Mouse (Mus musculus) brain, adult 2 months (tissue): ENCODE measurements around the gene Olfr906.

Experiments used
- DNase-seq: peaks from one replicate; pipeline ENCODE4 v3.0.0; 2011; ENCODE audit warnings: low read depth, low spot score

Gene Olfr906

DNA sequence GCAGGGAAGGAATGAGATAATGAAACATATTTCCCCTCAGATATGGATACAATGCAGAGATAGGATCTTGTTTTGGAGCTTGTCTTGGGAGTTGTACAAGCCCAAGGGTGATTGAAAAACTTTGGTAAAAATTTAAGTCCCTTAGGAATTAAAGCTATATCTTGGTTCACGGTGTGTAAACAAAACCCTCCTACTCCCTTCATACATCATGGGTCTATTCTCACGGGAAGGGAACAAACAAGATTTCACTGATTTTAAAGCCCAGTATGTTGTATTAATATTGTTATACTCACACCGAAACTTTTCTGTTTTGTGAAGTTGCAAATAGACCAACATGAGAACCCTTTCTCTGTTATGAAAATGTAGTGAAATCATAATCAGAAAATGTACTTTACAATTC is at the start of gene Olfr906:
Gene Olfr906, plus strand, starts transcription at position 301 of the 400 bp plus-strand sequence.
- DNase-seq: no peak

DNA sequence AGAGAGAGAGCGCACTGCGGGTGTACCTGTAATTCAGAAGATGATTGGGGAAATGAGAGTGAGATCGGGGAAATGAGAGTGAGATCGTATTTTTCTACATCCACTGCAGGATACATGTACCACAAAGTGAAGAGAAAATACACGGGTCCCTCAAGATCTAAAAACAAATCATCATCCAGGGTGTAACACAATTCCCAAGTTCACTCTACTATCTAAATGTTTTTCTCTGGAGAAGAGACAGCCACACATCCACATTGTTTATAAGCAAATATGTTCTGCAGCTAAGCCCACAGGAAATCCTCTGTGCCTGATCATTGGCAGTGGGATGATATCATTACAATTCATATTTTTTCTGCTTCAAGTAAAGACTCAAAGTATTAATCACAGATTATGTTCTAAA is 39.5 kb upstream of the Olfr906 start, which contains the start of gene Olfr902:
Gene Olfr902, plus strand, starts transcription at position 301 of the 400 bp plus-strand sequence.
- no peak for DNase-seq

DNA sequence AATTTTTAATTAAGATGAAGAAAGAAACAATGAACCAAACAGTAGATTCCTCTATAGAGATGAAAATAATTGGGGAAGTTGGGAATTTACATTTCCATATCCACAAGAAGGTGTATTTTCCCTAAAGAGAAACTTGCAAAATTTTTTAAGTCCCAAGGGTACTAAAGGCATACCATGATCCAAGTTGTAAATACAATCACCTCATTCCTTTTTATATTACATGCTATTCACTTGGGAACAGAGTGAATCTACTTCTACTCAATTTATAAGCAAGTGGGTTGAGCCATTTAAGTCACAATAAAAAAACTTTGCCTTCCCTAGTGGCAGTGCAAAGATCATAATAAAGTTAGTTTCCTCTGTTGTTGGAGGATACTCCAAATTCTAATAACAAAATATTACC is 24.0 kb upstream of the Olfr906 start, which contains the start of gene Olfr904:
Gene Olfr904, plus strand, starts transcription at position 301 of the 400 bp plus-strand sequence.
- DNase-seq: no peak

DNA sequence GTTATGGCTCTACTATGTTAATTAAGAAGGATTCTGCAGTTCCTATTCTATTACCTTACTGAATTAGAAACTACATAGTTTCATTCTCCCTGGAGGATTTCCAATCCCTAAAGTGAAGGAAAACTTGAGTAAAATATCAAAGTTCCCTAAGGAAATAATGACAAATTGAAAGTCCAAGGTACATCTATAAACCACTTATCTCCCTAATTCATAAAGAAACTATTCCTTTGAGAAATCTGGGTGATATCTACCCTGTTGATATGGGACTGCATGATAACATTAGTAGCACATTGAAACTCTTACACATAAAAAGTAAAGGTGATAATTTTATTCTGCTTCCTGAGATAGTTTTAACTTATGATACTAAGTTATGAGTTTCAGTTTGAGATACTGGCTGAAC is 16.1 kb upstream of the Olfr906 start, which contains the start of gene Olfr905:
Gene Olfr905, plus strand, starts transcription at position 301 of the 400 bp plus-strand sequence.
- DNase-seq: no peak

DNA sequence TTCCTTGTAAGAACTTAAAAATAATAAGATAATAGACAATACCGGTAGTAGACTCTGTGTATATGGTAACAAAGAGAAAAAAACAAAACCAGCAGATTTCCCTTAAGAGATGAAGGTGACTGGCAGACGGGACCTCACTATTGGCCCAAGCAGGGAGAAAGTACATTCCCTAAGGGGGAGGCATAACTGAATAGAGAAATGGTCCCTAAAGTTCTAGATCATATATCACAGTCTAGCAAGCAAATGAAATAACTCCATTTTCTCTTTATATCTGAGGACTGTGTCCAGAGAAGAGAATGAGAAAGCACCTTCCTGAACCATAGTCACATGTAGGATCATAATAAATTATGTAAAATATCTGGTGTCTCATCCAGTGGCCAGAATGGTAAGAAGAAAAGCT is 8.6 kb downstream of the Olfr906 start, which contains the start of gene Olfr907:
Gene Olfr907, plus strand, starts transcription at position 301 of the 400 bp plus-strand sequence.
- no peak for DNase-seq

DNA sequence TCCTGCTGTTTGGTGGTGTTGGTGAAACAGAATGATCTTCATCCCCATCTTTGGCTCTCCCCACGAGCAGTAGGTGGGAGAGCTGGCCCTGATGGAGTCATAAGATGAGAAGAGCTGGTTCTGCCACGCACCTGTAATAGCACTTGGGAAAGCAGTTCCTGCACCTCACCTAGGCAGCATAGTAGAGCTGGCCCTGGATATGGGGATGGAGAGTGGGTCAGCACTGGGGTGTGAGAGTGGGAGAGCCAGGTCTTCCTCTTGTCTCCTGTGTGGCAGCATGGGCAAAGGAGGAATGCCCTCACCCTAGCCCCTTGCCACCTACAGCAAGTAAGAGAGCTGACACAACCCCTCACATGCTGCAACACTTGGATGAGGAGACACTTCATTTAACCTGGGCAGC is 25.5 kb downstream of the Olfr906 start:
- no peak for DNase-seq

DNA sequence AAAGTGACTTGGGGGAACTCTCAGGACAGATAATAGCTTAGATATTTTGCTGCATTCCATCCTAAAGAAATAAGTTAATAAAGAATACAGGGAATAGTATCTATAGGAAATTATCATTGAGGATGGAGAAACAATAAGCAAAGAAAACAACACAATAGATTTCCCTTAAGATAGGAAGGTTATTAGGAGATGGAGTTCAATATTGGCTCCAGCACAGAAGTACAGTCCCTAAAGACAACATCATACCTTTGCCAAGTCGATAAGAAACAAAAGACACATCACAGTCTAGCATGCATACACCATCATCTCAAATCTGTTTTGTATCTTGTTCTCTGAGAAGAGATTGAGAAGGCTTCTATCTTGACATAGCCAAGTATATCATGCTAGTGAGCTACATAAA is 34.4 kb downstream of the Olfr906 start, which contains the start of gene Olfr911-ps1:
Gene Olfr911-ps1, plus strand, starts transcription at position 301 of the 400 bp plus-strand sequence.
- no peak for DNase-seq

DNA sequence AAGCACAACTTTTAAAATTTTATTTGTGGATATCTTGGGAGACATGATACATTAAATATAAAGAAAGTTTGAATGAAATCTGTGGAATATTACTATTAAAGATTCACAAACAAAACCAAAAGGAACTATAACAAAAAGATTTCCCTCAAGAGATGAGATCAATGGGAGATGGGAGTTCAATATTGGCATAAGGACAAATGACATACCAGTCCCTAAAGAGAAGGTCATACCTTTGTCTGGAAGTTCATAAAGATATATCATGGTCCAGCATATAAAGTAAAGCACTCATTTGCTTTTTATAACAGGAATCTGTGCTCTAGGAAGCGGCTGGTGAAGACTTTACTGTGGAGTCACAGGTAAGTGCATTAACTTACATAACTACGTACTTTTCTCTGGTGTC is 50.7 kb downstream of the Olfr906 start, which contains the start of gene Olfr910:
Gene Olfr910, plus strand, starts transcription at position 301 of the 400 bp plus-strand sequence.
- no peak for DNase-seq
